Mouse (Mus musculus): ENCODE measurements around the gene Fancd2os. TPM values are rescaled to one million over a fixed set of nuclear protein-coding genes. Genes with fewer than 3 reads are reported as not detected.

Fancd2os gene
- total and polyA plus RNA-seq, 3 experiments: 0.31 TPM; not detected in 2

- TF ChIP-seq RAD21 (IDR thresholded peaks at IDR 0.05; ENCODE audit: low read depth, low read length) (no peak), BHLHE40 (IDR thresholded peaks at IDR 0.05; ENCODE audit: low read depth, low read length) (no peak), MXI1 (IDR thresholded peaks at IDR 0.05; ENCODE audit: low read depth, low read length) (no peak), POLR2AphosphoS2 (IDR thresholded peaks at IDR 0.05; ENCODE audit: low read depth, low read length) (no peak), JUN (IDR thresholded peaks at IDR 0.05; ENCODE audit: insufficient read depth, low read depth, low read length) (no peak), MEF2A (IDR thresholded peaks at IDR 0.05; ENCODE audit: borderline replicate concordance, low read depth, low read length) (no peak), UBTF (IDR thresholded peaks at IDR 0.05; ENCODE audit: low read depth, low read length) (no peak), POLR2A (IDR thresholded peaks at IDR 0.05; ENCODE audit: low read depth, low read length) (no peak)
- dilution Hi-C loops (cut with MboI; ENCODE audit: extremely low pct_ligation_motif_present, extremely low pct_unique_long_range_greater_than_20kb, low sequenced_read_pairs): no loop called here
- Histone ChIP-seq H3K36me3 (replicated peaks in 1 of 2; ENCODE audit: control insufficient read depth in 1 of 2, insufficient read depth in 1 of 2, low read length in 1 of 2) (peaks cover 31 to 69% of the 10 kb centered on the region in 2 experiments), H3K9ac (ENCODE audit: insufficient read depth, low read depth) (no peak overlapping the region), H3K27ac (ENCODE audit: insufficient read depth, low read depth) (no peak overlapping the region), H3K4me2 (ENCODE audit: insufficient read depth, low read depth, poor library complexity, severe bottlenecking) (no peak overlapping the region), H3K4me3 (replicated peaks in 1 of 3; ENCODE audit: low read depth in 2 of 3, low read length in 2 of 3, poor library complexity in 1 of 3) (no peak overlapping the region), H3K4me1 (ENCODE audit: control insufficient read depth in 1 of 2, insufficient read depth in 2 of 2) (no peaks in the 10 kb centered on the region), H3K9me3 (replicated peaks; ENCODE audit: low read length) (no peaks in the 10 kb centered on the region), H3K27me3 (replicated peaks) (no peaks in the 10 kb centered on the region), H3K79me2 (replicated peaks; ENCODE audit: control insufficient read depth, extremely low read depth, insufficient read depth, poor library complexity, severe bottlenecking) (no peaks in the 10 kb centered on the region)
- DNase-seq (ENCODE audit: extremely low read depth): no peak
- in situ Hi-C loops (cut with MboI; ENCODE audit: low pct_ligation_motif_present, low pct_unique_long_range_greater_than_20kb, low sequenced_read_pairs): no loop called here
Observed at GRCm38 (mm10) chr6:113597945-113598344, 2.6 kb downstream of the Fancd2os start.

GRCm38 (mm10) chr6:113592637-113593036, 7.9 kb downstream of the Fancd2os start:
- H3K4me2 ChIP-seq (ENCODE audit: insufficient read depth, low read depth, poor library complexity, severe bottlenecking): no peak overlapping the region
- H3K9me3 ChIP-seq (replicated peaks; ENCODE audit: low read length): no peaks in the 10 kb centered on the region
- no peaks in the 10 kb centered on the region for H3K79me2 ChIP-seq (replicated peaks; ENCODE audit: control insufficient read depth, extremely low read depth, insufficient read depth, poor library complexity, severe bottlenecking)
- TF ChIP-seq MAX (IDR thresholded peaks at IDR 0.05; ENCODE audit: low read length) (no peak), JUN (IDR thresholded peaks at IDR 0.05; ENCODE audit: insufficient read depth, low read depth, low read length) (no peak), JUND (conservative IDR thresholded peaks at IDR 0.05; ENCODE audit: low read depth, low read length) (no peak), IRF4 (IDR thresholded peaks at IDR 0.05; ENCODE audit: low read depth, low read length) (no peak), GABPA (IDR thresholded peaks at IDR 0.05; ENCODE audit: insufficient replicate concordance, low read depth, low read length) (no peak), ZNF384 (IDR thresholded peaks at IDR 0.05; ENCODE audit: low read depth, low read length) (no peak), RAD21 (IDR thresholded peaks at IDR 0.05; ENCODE audit: low read depth, low read length) (no peak), ZKSCAN1 (IDR thresholded peaks at IDR 0.05; ENCODE audit: borderline replicate concordance, low read depth, low read length) (no peak), UBTF (IDR thresholded peaks at IDR 0.05; ENCODE audit: low read depth, low read length) (no peak), TBP (conservative IDR thresholded peaks at IDR 0.05; ENCODE audit: low read depth, low read length) (no peak), NELFE (IDR thresholded peaks at IDR 0.05; ENCODE audit: low read depth, low read length) (no peak), BHLHE40 (IDR thresholded peaks at IDR 0.05; ENCODE audit: low read depth, low read length) (no peak), MYC (IDR thresholded peaks at IDR 0.05; ENCODE audit: low read depth, low read length) (no peak), ELF1 (IDR thresholded peaks at IDR 0.05; ENCODE audit: low read depth, low read length) (no peak), KAT2A (IDR thresholded peaks at IDR 0.05; ENCODE audit: insufficient replicate concordance, low read length) (no peak), POLR2AphosphoS2 (IDR thresholded peaks at IDR 0.05; ENCODE audit: low read depth, low read length) (no peak), E2F4 (IDR thresholded peaks at IDR 0.05; ENCODE audit: insufficient replicate concordance, low read depth, low read length) (no peak)
- dilution Hi-C loops (cut with MboI; ENCODE audit: extremely low pct_ligation_motif_present, extremely low pct_unique_long_range_greater_than_20kb, low sequenced_read_pairs) (no loop called here), in situ Hi-C loops (cut with MboI; ENCODE audit: low pct_ligation_motif_present, low pct_unique_long_range_greater_than_20kb, low sequenced_read_pairs) (no loop called here)
- DNase-seq (ENCODE audit: extremely low read depth): no peak
- H3K4me1 ChIP-seq (ENCODE audit: control insufficient read depth in 1 of 2, insufficient read depth in 2 of 2): no peaks in the 10 kb centered on the region
- no peak overlapping the region for H3K4me3 ChIP-seq (replicated peaks in 1 of 3; ENCODE audit: low read depth in 2 of 3, low read length in 2 of 3, poor library complexity in 1 of 3)
- H3K27me3 ChIP-seq (replicated peaks): no peaks in the 10 kb centered on the region
- H3K27ac ChIP-seq (ENCODE audit: insufficient read depth, low read depth): no peak overlapping the region
- peaks cover 33 to 83% of the 10 kb centered on the region in 2 experiments for H3K36me3 ChIP-seq (replicated peaks in 1 of 2; ENCODE audit: control insufficient read depth in 1 of 2, insufficient read depth in 1 of 2, low read length in 1 of 2)
- H3K9ac ChIP-seq (ENCODE audit: insufficient read depth, low read depth): no peak overlapping the region

All from CH12.LX (cell line).